Mouse (Mus musculus): ENCODE data around the gene Rasgrf2. TPM values are rescaled to one million over a fixed set of nuclear protein-coding genes. Genes with fewer than 3 reads are reported as not detected.

Gene Rasgrf2
- polyA plus RNA-seq, 1 experiment: 5.0 TPM

GRCm38 (mm10) chr13:92053001-92053400 is 78.5 kb downstream of the Rasgrf2 start:
- no peak for DNase-seq (ENCODE audit: low read depth, low spot score)
- WGBS: 81% methylated on average over 3 of the region's 3 CpGs

- WGBS: 90% methylated on average over 3 of the region's 3 CpGs
- DNase-seq (ENCODE audit: low read depth, low spot score): no peak
Measured at GRCm38 (mm10) chr13:92051216-92051615, 80.2 kb downstream of the Rasgrf2 start.

GRCm38 (mm10) chr13:92041584-92042563 is 89.6 kb downstream of the Rasgrf2 start:
- peak; percentile 28 for DNase-seq (ENCODE audit: low read depth, low spot score)

GRCm38 (mm10) chr13:92030364-92031057 is 100.9 kb downstream of the Rasgrf2 start:
- no peak for DNase-seq (ENCODE audit: low read depth, low spot score)
- WGBS: 87% methylated on average over 24 of the region's 24 CpGs

More at GRCm38 (mm10) chr13:92041584-92042563, 89.6 kb downstream of the Rasgrf2 start:
- 20% methylated on average over 8 of the region's 8 CpGs for WGBS

- 77% methylated on average over 3 of the region's 3 CpGs for WGBS
Measured at GRCm38 (mm10) chr13:92029666-92030065, 101.8 kb downstream of the Rasgrf2 start.

GRCm38 (mm10) chr13:92027951-92028350 is 103.5 kb downstream of the Rasgrf2 start:
- WGBS: 91% methylated on average over 5 of the region's 5 CpGs
- no peak for DNase-seq (ENCODE audit: low read depth, low spot score)

More at GRCm38 (mm10) chr13:92029666-92030065, 101.8 kb downstream of the Rasgrf2 start:
- DNase-seq (ENCODE audit: low read depth, low spot score): no peak

- WGBS: 58% methylated on average over 2 of the region's 2 CpGs
- DNase-seq (ENCODE audit: low read depth, low spot score): no peak
Measured at GRCm38 (mm10) chr13:92026651-92027050, 104.8 kb downstream of the Rasgrf2 start.

GRCm38 (mm10) chr13:92025124-92025523 is 106.3 kb downstream of the Rasgrf2 start:
- 89% methylated on average over 3 of the region's 3 CpGs for WGBS
- no peak for DNase-seq (ENCODE audit: low read depth, low spot score)

GRCm38 (mm10) chr13:92022202-92022601 is 109.3 kb downstream of the Rasgrf2 start:
- WGBS: 92% methylated on average over 10 of the region's 10 CpGs
- no peak for DNase-seq (ENCODE audit: low read depth, low spot score)

- no peak for DNase-seq (ENCODE audit: low read depth, low spot score)
- 82% methylated on average over 3 of the region's 3 CpGs for WGBS
Measured at GRCm38 (mm10) chr13:91996929-91997328, 134.5 kb downstream of the Rasgrf2 start.

- 81% methylated on average over 2 of the region's 2 CpGs for WGBS
- no peak for DNase-seq (ENCODE audit: low read depth, low spot score)
Measured at GRCm38 (mm10) chr13:91991412-91991811, 140.0 kb downstream of the Rasgrf2 start.

- 50% methylated on average over 6 of the region's 6 CpGs for WGBS
- DNase-seq (ENCODE audit: low read depth, low spot score): no peak
Measured at GRCm38 (mm10) chr13:91990709-91991284, 140.7 kb downstream of the Rasgrf2 start.

GRCm38 (mm10) chr13:91988378-91988777 is 143.1 kb downstream of the Rasgrf2 start:
- 64% methylated on average over 7 of the region's 7 CpGs for WGBS
- DNase-seq (ENCODE audit: low read depth, low spot score): no peak

GRCm38 (mm10) chr13:91986958-91987357 is 144.5 kb downstream of the Rasgrf2 start:
- DNase-seq (ENCODE audit: low read depth, low spot score): no peak
- whole genome bisulfite sequencing: 90% methylated on average over 6 of the region's 6 CpGs

- 35% methylated on average over 7 of the region's 7 CpGs for WGBS
- no peak for DNase-seq (ENCODE audit: low read depth, low spot score)
Measured at GRCm38 (mm10) chr13:91985915-91986589, 145.4 kb downstream of the Rasgrf2 start.

- DNase-seq (ENCODE audit: low read depth, low spot score): no peak
Measured at GRCm38 (mm10) chr13:91985019-91985418, 146.4 kb downstream of the Rasgrf2 start.

GRCm38 (mm10) chr13:91982080-91982479 is 149.4 kb downstream of the Rasgrf2 start:
- DNase-seq (ENCODE audit: low read depth, low spot score): no peak
- WGBS: 85% methylated on average over 3 of the region's 3 CpGs

GRCm38 (mm10) chr13:91981414-91981813 is 150.0 kb downstream of the Rasgrf2 start:
- no peak for DNase-seq (ENCODE audit: low read depth, low spot score)
- 97% methylated on average over 1 of the region's 1 CpGs for WGBS

- 47% methylated on average over 1 of the region's 1 CpGs for WGBS
- no peak for DNase-seq (ENCODE audit: low read depth, low spot score)
Measured at GRCm38 (mm10) chr13:91976971-91977370, 154.5 kb downstream of the Rasgrf2 start.

GRCm38 (mm10) chr13:91976541-91976940 is 154.9 kb downstream of the Rasgrf2 start:
- no peak for DNase-seq (ENCODE audit: low read depth, low spot score)
- 77% methylated on average over 2 of the region's 2 CpGs for WGBS
